Mouse (Mus musculus) G1E (cell line): Measurements from ENCODE around the gene Gpr4. TPM values are rescaled to one million over a fixed set of nuclear protein-coding genes. Genes with fewer than 3 reads are reported as not detected.

Source experiments
- ATAC-seq: 2 replicates; pipeline ENCODE4 v1.8.0; 2016; ENCODE audit warnings: mild to moderate bottlenecking; ENCODE audit not compliant: insufficient number of reproducible peaks, poor library complexity, low FRiP score, severe bottlenecking; ENCODE audit errors: extremely low read depth
- DNase-seq: peaks from one replicate; pipeline ENCODE4 v3.0.0; 2012; ENCODE audit warnings: low spot score
- H3K27me3 ChIP-seq: 2 replicates; pipeline ENCODE4 v1.6.1; 2012; ENCODE audit warnings: mild to moderate bottlenecking, low read length, inconsistent platforms; ENCODE audit not compliant: insufficient read depth
- H3K36me3 ChIP-seq: replicated peaks from 2 replicates; pipeline ENCODE3; 2012; ENCODE audit warnings: mild to moderate bottlenecking, inconsistent platforms
- H3K4me1 ChIP-seq: 2 replicates; pipeline ENCODE4 v1.6.1; 2012; ENCODE audit warnings: low read depth, low read length, inconsistent platforms, mixed read lengths; ENCODE audit not compliant: insufficient read depth
- H3K4me3 ChIP-seq: 2 replicates; pipeline ENCODE4 v1.5.1; 2012; ENCODE audit warnings: low read depth, mild to moderate bottlenecking, inconsistent platforms, low read length, moderate library complexity, mixed read lengths
- H3K9me3 ChIP-seq: replicated peaks from 2 replicates; pipeline ENCODE4 v1.6.1; 2012; ENCODE audit warnings: inconsistent platforms
- CTCF ChIP-seq: IDR thresholded peaks from 2 replicates; pipeline ENCODE4 v1.5.1; 2012; ENCODE audit warnings: low read depth, low read length, inconsistent platforms, mixed read lengths
- GATA1 ChIP-seq: IDR thresholded peaks from 2 replicates; pipeline ENCODE4 v1.6.1; 2012; ENCODE audit warnings: borderline replicate concordance, low read length, inconsistent platforms, mixed read lengths
- GATA2 ChIP-seq: IDR thresholded peaks from 2 replicates; pipeline ENCODE4 v1.6.1; 2012; ENCODE audit warnings: low read depth, low read length, inconsistent platforms, borderline replicate concordance
- POLR2AphosphoS5 ChIP-seq: IDR thresholded peaks from 2 replicates; pipeline ENCODE4 v1.6.1; 2012; ENCODE audit warnings: low read depth, low read length, inconsistent platforms; ENCODE audit not compliant: insufficient replicate concordance
- TAL1 ChIP-seq: conservative IDR thresholded peaks from 2 replicates; pipeline ENCODE4 v1.6.1; 2012; ENCODE audit warnings: low read depth, low read length, inconsistent platforms, mixed read lengths
- polyA plus RNA-seq: library from polyadenylated mRNA; stranded (reverse); fragments of >175 nt; gene quantifications from 2 replicates; pipeline ENCODE4 v1.2.3, GENCODE M21; 2012
- total RNA-seq, 2 experiments: library from RNA; stranded (forward) in 1 of 2; stranded (reverse) in 1 of 2; fragments of 200-1000 nt in 1 of 2; fragments of >200 nt in 1 of 2; fragmentation: Nextera tagmentation in 1 of 2; gene quantifications; 2 replicates each; pipeline ENCODE4 v1.2.3; 2014 to 2017

Gene Gpr4
- total and polyA plus RNA-seq, 3 experiments: 0.11 to 0.30 (median 0.16) TPM

GRCm38 (mm10) chr7:19166990-19167389, 45.3 kb upstream of the Gpr4 start:
- H3K27me3 ChIP-seq: peaks cover 55% of the 10 kb centered on the region
- no peak for DNase-seq
- ATAC-seq: no peak

GRCm38 (mm10) chr7:19169506-19169905, 42.8 kb upstream of the Gpr4 start:
- Histone ChIP-seq H3K9me3 (no peaks in the 10 kb centered on the region), H3K4me1 (peaks cover 47% of the 10 kb centered on the region), H3K36me3 (no peaks in the 10 kb centered on the region), H3K27me3 (peaks cover 49% of the 10 kb centered on the region), H3K4me3 (no peak overlapping the region)
- ATAC-seq (no peak), DNase-seq (no peak)
- no peak for TF ChIP-seq GATA1
- TF ChIP-seq POLR2AphosphoS5: no peak
- TF ChIP-seq TAL1: no peak
- TF ChIP-seq CTCF: no peak
- TF ChIP-seq GATA2: no peak

More at GRCm38 (mm10) chr7:19166990-19167389, 45.3 kb upstream of the Gpr4 start:
- no peaks in the 10 kb centered on the region for H3K9me3 ChIP-seq
- no peak overlapping the region for H3K4me3 ChIP-seq
- H3K4me1 ChIP-seq: peaks cover 48% of the 10 kb centered on the region
- TF ChIP-seq GATA1 (no peak), GATA2 (no peak), TAL1 (no peak), CTCF (no peak), POLR2AphosphoS5 (no peak)
- H3K36me3 ChIP-seq: peaks cover 16% of the 10 kb centered on the region

GRCm38 (mm10) chr7:19170142-19170541, 42.2 kb upstream of the Gpr4 start:
- H3K4me3 ChIP-seq: no peak overlapping the region
- no peak for DNase-seq
- no peak for ATAC-seq
- H3K27me3 ChIP-seq: peaks cover 43% of the 10 kb centered on the region
- H3K4me1 ChIP-seq: peaks cover 41% of the 10 kb centered on the region
- TF ChIP-seq POLR2AphosphoS5 (no peak), TAL1 (no peak), GATA1 (no peak), CTCF (no peak), GATA2 (no peak)
- no peaks in the 10 kb centered on the region for H3K9me3 ChIP-seq
- H3K36me3 ChIP-seq: no peaks in the 10 kb centered on the region

- ATAC-seq (no peak), DNase-seq (no peak)
- no peaks in the 10 kb centered on the region for H3K9me3 ChIP-seq
- TF ChIP-seq CTCF (no peak), TAL1 (no peak), GATA1 (no peak), GATA2 (no peak), POLR2AphosphoS5 (no peak)
- no peaks in the 10 kb centered on the region for H3K36me3 ChIP-seq
- H3K4me3 ChIP-seq: no peak overlapping the region
- H3K4me1 ChIP-seq: peaks cover 36% of the 10 kb centered on the region
- H3K27me3 ChIP-seq: peaks cover 54% of the 10 kb centered on the region
Measured at GRCm38 (mm10) chr7:19171831-19172230, 40.5 kb upstream of the Gpr4 start.

- ATAC-seq (peak; percentile 63), DNase-seq (peak; percentile 61)
- Histone ChIP-seq H3K36me3 (no peaks in the 10 kb centered on the region), H3K27me3 (peaks cover 56% of the 10 kb centered on the region), H3K4me1 (peaks cover 39% of the 10 kb centered on the region), H3K9me3 (no peaks in the 10 kb centered on the region), H3K4me3 (no peak overlapping the region; the same call in 1 of the 2 replicates)
- TF ChIP-seq TAL1 (no peak), CTCF (peak; percentile 51; the same call in 1 of the 2 replicates), POLR2AphosphoS5 (no peak)
Measured at GRCm38 (mm10) chr7:19172874-19173273, 39.5 kb upstream of the Gpr4 start.

GRCm38 (mm10) chr7:19175708-19176515, 36.4 kb upstream of the Gpr4 start, which contains the start of gene Eml2:
Gene Eml2 (plus strand): TSS chr7:19176421.
- peaks cover 58% of the 10 kb centered on the region for H3K4me1 ChIP-seq
- DNase-seq (no peak), ATAC-seq (no peak)
- no peaks in the 10 kb centered on the region for H3K36me3 ChIP-seq
- H3K9me3 ChIP-seq: peaks cover 9% of the 10 kb centered on the region
- no peak within 1 kb of the TSS for H3K4me3 ChIP-seq
- H3K27me3 ChIP-seq: peaks cover 44% of the 10 kb centered on the region
- TF ChIP-seq GATA2: no peak
